Mouse (Mus musculus) stomach, postnatal 0 days (tissue): ENCODE measurements at regions not wholly inside any gene's neighbourhood (a gene's known extent, or its start where the extent isn't known, plus 50 kb on each side); places are given as distances from the start of the nearest gene placed in this dataset.

Experiments used
- CTCF ChIP-seq: IDR thresholded peaks from 2 replicates; pipeline ENCODE4 v1.5.1; 2016; ENCODE audit warnings: antibody characterized with exemption, low read depth, mild to moderate bottlenecking, moderate library complexity
- EP300 ChIP-seq: optimal IDR thresholded peaks from 2 replicates; pipeline ENCODE3; 2016; ENCODE audit warnings: antibody characterized with exemption

DNA sequence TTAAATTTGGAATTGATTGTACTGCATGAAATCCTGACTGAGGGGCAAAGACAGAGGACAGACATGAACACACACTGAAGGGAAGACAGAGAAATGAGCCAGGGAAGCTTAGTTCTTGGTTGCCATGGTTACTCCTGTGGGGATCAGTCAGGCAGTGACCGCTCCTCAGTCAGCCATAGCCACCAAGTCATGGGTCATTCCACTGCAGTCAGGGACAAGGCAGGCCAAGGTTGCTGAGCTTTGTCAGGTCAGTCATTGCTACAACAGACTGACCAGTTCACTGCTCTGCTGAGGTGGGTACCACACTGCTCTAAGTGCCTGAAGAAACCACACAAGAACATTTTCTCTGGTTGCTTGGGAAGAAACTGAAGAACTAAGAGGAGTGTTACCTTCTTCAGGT, 428.7 kb upstream of the Ddx18 start:
- TF ChIP-seq CTCF (no peak), EP300 (no peak)
